Mouse (Mus musculus) kidney, adult 2 months (tissue): ENCODE measurements around the gene Zfp78.

ENCODE experiments used
- CTCF ChIP-seq: fragments of 200-500 bp; conservative IDR thresholded peaks from 2 replicates; pipeline ENCODE4 v1.5.1; 2011; ENCODE audit warnings: low read depth, mild to moderate bottlenecking, control low read depth, low read length, moderate library complexity, mixed read lengths; ENCODE audit not compliant: insufficient read depth, insufficient read length
- POLR2A ChIP-seq: fragments of 200-500 bp; IDR thresholded peaks from one replicate; pipeline ENCODE4 v1.6.1; 2011; ENCODE audit warnings: low read depth, low read length, control low read depth

- no peak for TF ChIP-seq CTCF
- TF ChIP-seq POLR2A, result no peak
These were observed 51.8 kb downstream of the Zfp78 start for GRCm38 (mm10) chr7:6414626-6415441.
